Mouse (Mus musculus) thymus, postnatal 14 days (tissue): ENCODE results near the gene Igf2r.

ENCODE experiments used
- DNase-seq: peaks from one replicate; pipeline ENCODE4 v3.0.0; 2021

Igf2r gene

GRCm38 (mm10) chr17:12749421-12750367 lies 19.8 kb downstream of the Igf2r start:
- DNase-seq = no peak

- peak; percentile 71 for DNase-seq
Measured at GRCm38 (mm10) chr17:12745761-12746160, 23.7 kb downstream of the Igf2r start.

GRCm38 (mm10) chr17:12744071-12744470 lies 25.4 kb downstream of the Igf2r start:
- DNase-seq = no peak

- peak; percentile 42 for DNase-seq
Measured at GRCm38 (mm10) chr17:12742151-12742908, 27.1 kb downstream of the Igf2r start.

- peak; percentile 70 for DNase-seq
Measured at GRCm38 (mm10) chr17:12741218-12741968, 28.1 kb downstream of the Igf2r start.

- DNase-seq = no peak
Measured at GRCm38 (mm10) chr17:12740317-12740716, 29.1 kb downstream of the Igf2r start.

GRCm38 (mm10) chr17:12739516-12739915 lies 29.9 kb downstream of the Igf2r start:
- no peak for DNase-seq

- no peak for DNase-seq
Measured at GRCm38 (mm10) chr17:12737934-12738333, 31.5 kb downstream of the Igf2r start.

GRCm38 (mm10) chr17:12734205-12734857 lies 35.1 kb downstream of the Igf2r start:
- no peak for DNase-seq

GRCm38 (mm10) chr17:12733128-12733527 lies 36.3 kb downstream of the Igf2r start:
- no peak for DNase-seq

- DNase-seq = no peak
Measured at GRCm38 (mm10) chr17:12728536-12728935, 40.9 kb downstream of the Igf2r start.

- no peak for DNase-seq
Measured at GRCm38 (mm10) chr17:12727748-12728147, 41.7 kb downstream of the Igf2r start.

GRCm38 (mm10) chr17:12725871-12726270 lies 43.6 kb downstream of the Igf2r start:
- DNase-seq = no peak

GRCm38 (mm10) chr17:12724767-12725744 lies 44.4 kb downstream of the Igf2r start:
- no peak for DNase-seq

GRCm38 (mm10) chr17:12723986-12724766 lies 45.3 kb downstream of the Igf2r start:
- DNase-seq = no peak

GRCm38 (mm10) chr17:12722622-12723021 lies 46.8 kb downstream of the Igf2r start:
- no peak for DNase-seq

GRCm38 (mm10) chr17:12721118-12721886 lies 48.2 kb downstream of the Igf2r start:
- no peak for DNase-seq

GRCm38 (mm10) chr17:12718251-12718650 lies 51.2 kb downstream of the Igf2r start:
- DNase-seq = no peak

- no peak for DNase-seq
Measured at GRCm38 (mm10) chr17:12717445-12717844, 52.0 kb downstream of the Igf2r start.

- no peak for DNase-seq
Measured at GRCm38 (mm10) chr17:12715032-12715431, 54.4 kb downstream of the Igf2r start.
